Mouse (Mus musculus): ENCODE measurements around the gene Cntnap2. TPM values are rescaled to one million over a fixed set of nuclear protein-coding genes. Genes with fewer than 3 reads are reported as not detected.
A peak's percentile ranks its signal among the peaks of the same experiment; 100 is the strongest.
"Not testable (repeated sequence)": the region's sequence is repeated elsewhere in the genome, so short reads cannot be mapped to it uniquely, and the experiment has no call there.

The Cntnap2 gene
- total and polyA plus RNA-seq, 3 experiments: 0.30 to 0.79 (median 0.44) TPM

- H3K27me3 ChIP-seq (replicated peaks); dilution Hi-C loops (cut with MboI; ENCODE audit: extremely low pct_ligation_motif_present, extremely low pct_unique_long_range_greater_than_20kb, low sequenced_read_pairs); in situ Hi-C loops (cut with MboI; ENCODE audit: low pct_ligation_motif_present, low pct_unique_long_range_greater_than_20kb, low sequenced_read_pairs); H3K4me3 ChIP-seq (replicated peaks in 1 of 3; ENCODE audit: low read depth in 2 of 3, low read length in 2 of 3, poor library complexity in 1 of 3); H3K27ac ChIP-seq (ENCODE audit: insufficient read depth, low read depth); H3K79me2 ChIP-seq (replicated peaks; ENCODE audit: control insufficient read depth, extremely low read depth, insufficient read depth, poor library complexity, severe bottlenecking); H3K4me1 ChIP-seq (ENCODE audit: control insufficient read depth in 1 of 2, insufficient read depth in 2 of 2); H3K36me3 ChIP-seq (replicated peaks in 1 of 2; ENCODE audit: control insufficient read depth in 1 of 2, insufficient read depth in 1 of 2, low read length in 1 of 2); DNase-seq (ENCODE audit: extremely low read depth); H3K9me3 ChIP-seq (replicated peaks; ENCODE audit: low read length): not testable (repeated sequence)
- TF ChIP-seq ZNF384 (IDR thresholded peaks at IDR 0.05; ENCODE audit: low read depth, low read length): peak; percentile 89
- H3K9ac ChIP-seq (ENCODE audit: insufficient read depth, low read depth): peak overlapping the region; percentile 32; the same call in 1 of the 2 replicates
- peak overlapping the region; percentile 56 for H3K4me2 ChIP-seq (ENCODE audit: insufficient read depth, low read depth, poor library complexity, severe bottlenecking)
Observed at GRCm38 (mm10) chr6:47174580-47175294, 2115.6 kb downstream of the Cntnap2 start.

- TF ChIP-seq RAD21 (IDR thresholded peaks at IDR 0.05; ENCODE audit: low read depth, low read length) (peak; percentile 69), CTCF (conservative IDR thresholded peaks at IDR 0.05 in 1 of 2, IDR thresholded peaks at IDR 0.05 in 1 of 2; ENCODE audit: low read depth in 2 of 2, low read length in 2 of 2) (peak; percentile 35 to 68; a peak in 3 of 4 replicates), SMC3 (IDR thresholded peaks at IDR 0.05; ENCODE audit: low read depth, low read length) (peak; percentile 48)
- Histone ChIP-seq H3K4me2 (ENCODE audit: insufficient read depth, low read depth, poor library complexity, severe bottlenecking) (peak overlapping the region; percentile 56), H3K9ac (ENCODE audit: insufficient read depth, low read depth) (peak overlapping the region; percentile 32; the same call in 1 of the 2 replicates)
- H3K79me2 ChIP-seq (replicated peaks; ENCODE audit: control insufficient read depth, extremely low read depth, insufficient read depth, poor library complexity, severe bottlenecking); H3K4me3 ChIP-seq (replicated peaks in 1 of 3; ENCODE audit: low read depth in 2 of 3, low read length in 2 of 3, poor library complexity in 1 of 3); H3K9me3 ChIP-seq (replicated peaks; ENCODE audit: low read length); dilution Hi-C loops (cut with MboI; ENCODE audit: extremely low pct_ligation_motif_present, extremely low pct_unique_long_range_greater_than_20kb, low sequenced_read_pairs); H3K27me3 ChIP-seq (replicated peaks); in situ Hi-C loops (cut with MboI; ENCODE audit: low pct_ligation_motif_present, low pct_unique_long_range_greater_than_20kb, low sequenced_read_pairs); H3K36me3 ChIP-seq (replicated peaks in 1 of 2; ENCODE audit: control insufficient read depth in 1 of 2, insufficient read depth in 1 of 2, low read length in 1 of 2); H3K27ac ChIP-seq (ENCODE audit: insufficient read depth, low read depth); H3K4me1 ChIP-seq (ENCODE audit: control insufficient read depth in 1 of 2, insufficient read depth in 2 of 2): not testable (repeated sequence)
- DNase-seq (ENCODE audit: extremely low read depth): peak; percentile 11
Observed at GRCm38 (mm10) chr6:47175356-47176156, 2116.4 kb downstream of the Cntnap2 start.

GRCm38 (mm10) chr6:47176157-47176555, 2117.0 kb downstream of the Cntnap2 start:
- H3K27me3 ChIP-seq (replicated peaks); dilution Hi-C loops (cut with MboI; ENCODE audit: extremely low pct_ligation_motif_present, extremely low pct_unique_long_range_greater_than_20kb, low sequenced_read_pairs); H3K9ac ChIP-seq (ENCODE audit: insufficient read depth, low read depth); H3K36me3 ChIP-seq (replicated peaks in 1 of 2; ENCODE audit: control insufficient read depth in 1 of 2, insufficient read depth in 1 of 2, low read length in 1 of 2); H3K4me1 ChIP-seq (ENCODE audit: control insufficient read depth in 1 of 2, insufficient read depth in 2 of 2); H3K79me2 ChIP-seq (replicated peaks; ENCODE audit: control insufficient read depth, extremely low read depth, insufficient read depth, poor library complexity, severe bottlenecking); H3K9me3 ChIP-seq (replicated peaks; ENCODE audit: low read length); H3K4me3 ChIP-seq (replicated peaks in 1 of 3; ENCODE audit: low read depth in 2 of 3, low read length in 2 of 3, poor library complexity in 1 of 3); H3K27ac ChIP-seq (ENCODE audit: insufficient read depth, low read depth); in situ Hi-C loops (cut with MboI; ENCODE audit: low pct_ligation_motif_present, low pct_unique_long_range_greater_than_20kb, low sequenced_read_pairs); DNase-seq (ENCODE audit: extremely low read depth); H3K4me2 ChIP-seq (ENCODE audit: insufficient read depth, low read depth, poor library complexity, severe bottlenecking): not testable (repeated sequence)

- H3K4me1 ChIP-seq (ENCODE audit: control insufficient read depth in 1 of 2, insufficient read depth in 2 of 2); DNase-seq (ENCODE audit: extremely low read depth); H3K4me2 ChIP-seq (ENCODE audit: insufficient read depth, low read depth, poor library complexity, severe bottlenecking); H3K4me3 ChIP-seq (replicated peaks in 1 of 3; ENCODE audit: low read depth in 2 of 3, low read length in 2 of 3, poor library complexity in 1 of 3); dilution Hi-C loops (cut with MboI; ENCODE audit: extremely low pct_ligation_motif_present, extremely low pct_unique_long_range_greater_than_20kb, low sequenced_read_pairs); H3K79me2 ChIP-seq (replicated peaks; ENCODE audit: control insufficient read depth, extremely low read depth, insufficient read depth, poor library complexity, severe bottlenecking); H3K36me3 ChIP-seq (replicated peaks in 1 of 2; ENCODE audit: control insufficient read depth in 1 of 2, insufficient read depth in 1 of 2, low read length in 1 of 2); H3K27ac ChIP-seq (ENCODE audit: insufficient read depth, low read depth); H3K27me3 ChIP-seq (replicated peaks); H3K9ac ChIP-seq (ENCODE audit: insufficient read depth, low read depth); H3K9me3 ChIP-seq (replicated peaks; ENCODE audit: low read length); in situ Hi-C loops (cut with MboI; ENCODE audit: low pct_ligation_motif_present, low pct_unique_long_range_greater_than_20kb, low sequenced_read_pairs): not testable (repeated sequence)
Observed at GRCm38 (mm10) chr6:47181372-47181771, 2122.2 kb downstream of the Cntnap2 start.
